Comparison of ENCODE assay signal across 8 mouse cellular contexts in genomic region chr7:143599428-143600230, GRCm38 (mm10). TPM values are rescaled to one million over a fixed set of nuclear protein-coding genes. Genes with fewer than 3 reads are reported as not detected.
A peak's percentile ranks its signal among the peaks of the same experiment; 100 is the strongest.
DNase-seq lines count a peak whose midpoint lies in the region; ATAC-seq lines count a peak whose summit lies in the region.

Gene Cars, minus strand, starts transcription at chr7:143600090.

- no peaks in the 10 kb centered on the region for H3K27me3 ChIP-seq in lung, embryonic 16.5 days (ENCODE audit: control insufficient read depth, insufficient read depth, low read depth, low read length)

- H3K4me3 ChIP-seq in lung, embryonic 16.5 days (ENCODE audit: low read length): peak within 1 kb of the TSS; percentile 91

- peaks cover 4% of the 10 kb centered on the region; the same call in 1 of the 2 replicates for H3K36me3 ChIP-seq in lung, embryonic 16.5 days (ENCODE audit: control insufficient read depth, insufficient read depth, low read length)

- H3K9ac ChIP-seq in lung, embryonic 16.5 days (ENCODE audit: low read length): peak within 1 kb of the TSS; percentile 93

- H3K4me2 ChIP-seq in lung, embryonic 16.5 days (ENCODE audit: low read depth, low read length): peak within 1 kb of the TSS; percentile 95

- H3K9me3 ChIP-seq in lung, embryonic 16.5 days (ENCODE audit: control insufficient read depth, low read length): no peaks in the 10 kb centered on the region

- peak; percentile 95 to 98 for ATAC-seq in hematopoietic stem cell, adult 5-6 weeks (replicated peaks in 1 of 2; ENCODE audit: insufficient read depth in 1 of 2, low FRiP score in 2 of 2, low TSS enrichment in 1 of 2, low read depth in 1 of 2, poor library complexity in 2 of 2, severe bottlenecking in 2 of 2)
- ATAC-seq in lung, embryonic 16.5 days (ENCODE audit: low read depth): peak; percentile 99

- peak within 1 kb of the TSS; percentile 51; the same call in 1 of the 2 replicates for H3K27ac ChIP-seq in lung, embryonic 16.5 days (ENCODE audit: low read length)

- H3K4me1 ChIP-seq in lung, embryonic 16.5 days (replicated peaks; ENCODE audit: control insufficient read depth, insufficient read depth, low read length): peaks cover 10% of the 10 kb centered on the region

- WGBS in lung, embryonic 16.5 days: under 1% methylated on average over 35 of the region's 35 CpGs

- DNase-seq in MEL-GATA-1-ER (ENCODE audit: extremely low read depth, low read depth): peak; percentile 98
- DNase-seq in cerebellum, adult 8-10 months: peak; percentile 87
- peak; percentile 96 for DNase-seq in forelimb bud, embryonic 11.5 days (ENCODE audit: low read depth, low spot score)
- peak; percentile 82 for DNase-seq in layer of hippocampus, adult 9-10 months (ENCODE audit: low spot score)
- DNase-seq in ovary, postnatal 10 days (ENCODE audit: low spot score): peak; percentile 76
- DNase-seq in thymus, postnatal 10 days (ENCODE audit: low spot score in 2 of 2): peak; percentile 94 to 95

RNA-seq across cellular contexts. Expression of gene Cars, which starts in this region (rescaled TPM):
- 57.2 and 77.7 TPM in 2 replicates for total RNA-seq in hematopoietic stem cell, adult 5-6 weeks (2017)
- 56.6 and 59.1 TPM in 2 replicates for polyA plus RNA-seq in lung, embryonic 16.5 days (2015; fragmentation: Nextera tagmentation; extraction: Ambion mirVana)

Comparison
In these comparisons a context has a peak if more than half of its experiments do, and no peak if none do; other contexts are left out.
1. Peak in every context shown above with its lines: DNase-seq, ATAC-seq, H3K4me3 ChIP-seq and H3K27ac ChIP-seq.